Mouse (Mus musculus): Measurements from ENCODE around the gene Cst6.

DNA sequence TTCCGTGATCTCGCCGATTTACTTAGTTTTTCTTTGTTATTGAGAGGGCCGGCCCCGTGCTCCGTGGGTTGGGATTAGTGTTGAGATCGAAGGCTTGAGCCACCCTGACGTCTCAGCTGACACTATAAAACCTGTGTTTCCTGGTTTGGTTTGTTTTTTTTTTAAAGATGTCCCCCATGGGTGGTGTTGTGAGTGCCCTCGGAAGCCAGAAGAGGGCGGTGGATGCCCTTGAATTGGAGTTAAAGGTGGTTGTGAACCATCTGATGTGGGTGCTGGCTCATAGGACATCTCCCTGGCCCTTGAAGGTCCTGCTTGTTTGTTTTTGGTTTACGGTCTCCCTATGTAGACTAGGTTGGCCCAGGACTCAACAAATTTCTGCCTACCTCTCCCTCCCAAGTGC, 18.1 kb upstream of the Cst6 start:
- TF ChIP-seq TAL1 (IDR thresholded peaks at IDR 0.05; ENCODE audit: low read length) (no peak), GATA1 (IDR thresholded peaks at IDR 0.05; ENCODE audit: low read length) (no peak)

Data from erythroblast, embryonic 14.5 days (primary cell).